Mouse (Mus musculus) heart, postnatal 36 days (tissue): Measurements from ENCODE around the gene Tmem110. TPM values are rescaled to one million over a fixed set of nuclear protein-coding genes. Genes with fewer than 3 reads are reported as not detected.
A peak's percentile ranks its signal among the peaks of the same experiment; 100 is the strongest.

Source experiments
- DNase-seq, 2 experiments: peaks; one replicate each; pipeline ENCODE4 v3.0.0; 2021 to 2022
- intact Hi-C: fragments of 180-260 bp; cut with DNase I; formaldehyde crosslinking; loops from one replicate; pipeline ENCODE4 v1.15.1; 2025
- total RNA-seq, 2 experiments: library from RNA; stranded (reverse); gene quantifications; 2 replicates each; pipeline ENCODE4 v1.2.3; 2021

Gene Tmem110
- total RNA-seq, 2 experiments from 2014 or later, result 7.6 to 9.6 TPM

DNA sequence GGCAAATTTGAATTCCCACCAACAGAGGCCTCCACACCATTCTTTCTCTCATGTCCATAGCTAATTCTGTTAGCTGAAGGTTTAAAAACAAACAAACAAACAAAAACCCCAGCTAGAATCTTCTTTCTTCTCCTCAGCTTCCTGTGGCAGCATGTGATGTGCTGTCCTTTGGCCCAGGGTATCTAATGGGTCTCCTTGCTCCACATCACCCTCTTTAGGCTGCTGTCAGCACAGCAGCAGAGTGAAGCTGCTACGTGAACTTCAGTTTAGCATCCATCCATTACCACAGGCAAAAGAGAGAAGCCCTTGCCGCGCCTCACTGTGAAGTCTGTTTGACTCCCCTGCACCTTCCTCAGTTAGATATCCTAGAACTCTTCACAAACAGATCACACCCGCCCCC lies 32.6 kb downstream of the Tmem110 start:
- DNase-seq, result no peak
- intact Hi-C loops, result no loop called here

DNA sequence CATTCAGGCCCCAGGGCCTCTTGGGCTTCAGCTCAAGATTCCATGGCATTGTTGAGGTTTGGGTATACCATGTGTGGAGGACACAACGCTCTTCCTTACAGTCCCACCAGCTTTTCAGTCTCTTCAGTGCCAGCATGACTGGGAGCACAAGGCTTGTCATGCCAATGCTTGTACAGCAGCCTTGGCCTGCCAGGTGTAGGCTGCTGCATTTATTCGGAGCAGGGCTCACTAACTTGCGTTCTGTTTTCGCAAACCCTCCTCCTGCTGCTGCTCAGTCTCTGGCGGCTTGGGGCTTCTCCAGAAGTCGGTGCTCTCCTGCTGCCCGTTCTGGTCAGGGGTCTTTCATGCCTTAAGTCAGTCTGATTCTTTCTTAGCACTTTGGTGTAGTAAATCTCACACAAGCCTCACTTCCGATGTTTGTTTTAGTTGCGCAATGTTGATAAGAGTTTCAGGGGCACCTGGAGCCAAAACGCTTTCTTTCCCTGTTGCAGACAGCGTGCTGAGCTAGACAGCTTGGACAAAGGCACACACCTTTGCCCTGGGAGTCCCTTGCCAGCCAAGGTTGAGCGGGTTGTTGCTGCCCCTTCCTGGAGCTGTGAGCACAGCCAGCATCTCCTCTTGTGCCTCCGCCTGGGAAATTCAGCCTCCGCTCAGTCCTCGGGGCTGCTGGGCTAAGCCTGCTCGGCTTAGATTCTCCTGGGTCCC lies 36.2 kb downstream of the Tmem110 start:
- intact Hi-C loops, result no loop called here
- no peak for DNase-seq

DNA sequence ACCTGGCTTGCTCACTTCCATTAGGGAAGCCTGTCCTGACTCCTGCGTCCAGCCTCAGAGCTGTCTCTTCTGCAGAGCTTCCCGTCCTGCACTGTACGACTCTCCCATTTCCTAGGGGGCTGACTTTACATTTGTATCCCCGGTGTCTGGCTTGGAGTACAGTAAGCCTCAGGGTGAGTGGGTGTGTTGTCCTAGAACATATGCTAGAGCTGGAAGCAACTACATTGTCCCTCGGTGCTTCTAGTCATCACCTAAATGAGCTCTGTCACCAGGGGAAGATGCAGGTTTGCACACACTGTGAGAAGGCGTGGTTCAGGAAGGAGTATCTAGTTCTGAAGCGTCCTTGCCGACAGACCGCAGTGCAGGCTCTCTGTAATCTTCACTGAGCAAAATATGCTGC lies 37.0 kb downstream of the Tmem110 start:
- intact Hi-C loops, result no loop called here
- DNase-seq, result no peak

DNA sequence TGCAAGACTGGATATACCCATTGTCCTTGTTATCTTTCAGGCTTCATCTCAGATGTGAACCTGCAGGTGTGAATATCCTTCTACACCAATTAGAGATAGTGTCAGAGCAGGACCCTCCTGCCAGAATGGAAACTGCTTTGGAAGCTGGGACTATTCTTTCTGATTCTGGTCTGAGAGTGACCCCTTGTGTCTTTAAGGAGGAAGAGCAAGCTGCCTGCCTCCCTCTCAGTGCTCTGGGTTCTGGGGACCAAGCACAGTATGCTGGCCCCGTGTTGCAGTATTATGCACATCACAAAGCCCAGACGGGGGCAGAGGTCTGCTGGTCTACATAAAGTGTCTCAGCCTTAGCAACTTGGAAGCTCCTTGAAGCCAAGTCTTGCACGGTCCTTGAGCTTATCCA lies 39.9 kb downstream of the Tmem110 start:
- DNase-seq, result no peak
- intact Hi-C loops, result loop anchor here (2.0 to 5.0 kb wide), 4 partner anchors 41 to 273 kb away; partner anchors contain the start of gene Tmem110

DNA sequence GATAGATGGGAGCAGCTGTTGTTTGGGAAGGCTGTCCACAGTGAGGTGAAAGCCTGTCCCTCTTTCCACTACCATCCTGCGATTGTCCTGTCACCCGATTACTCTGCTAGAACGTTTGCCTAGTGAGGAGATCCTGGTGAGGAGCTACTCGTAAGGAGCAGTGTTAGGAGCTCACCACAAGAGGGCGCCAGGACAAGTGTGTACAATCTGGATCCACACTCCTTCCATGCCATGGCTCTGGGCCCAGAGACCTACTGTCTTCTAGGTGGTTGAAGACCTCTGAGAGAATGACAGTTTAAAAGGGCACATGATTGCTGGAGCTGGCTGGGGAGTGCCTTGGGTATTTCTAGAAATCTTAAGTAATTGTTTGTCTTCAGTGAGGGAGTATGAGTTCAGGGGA lies 41.7 kb downstream of the Tmem110 start:
- intact Hi-C loops, result loop anchor here (2.0 to 5.0 kb wide), 4 partner anchors 78 to 275 kb away; no protein-coding TSS in a partner anchor
- DNase-seq, result peak; percentile 79 to 81

DNA sequence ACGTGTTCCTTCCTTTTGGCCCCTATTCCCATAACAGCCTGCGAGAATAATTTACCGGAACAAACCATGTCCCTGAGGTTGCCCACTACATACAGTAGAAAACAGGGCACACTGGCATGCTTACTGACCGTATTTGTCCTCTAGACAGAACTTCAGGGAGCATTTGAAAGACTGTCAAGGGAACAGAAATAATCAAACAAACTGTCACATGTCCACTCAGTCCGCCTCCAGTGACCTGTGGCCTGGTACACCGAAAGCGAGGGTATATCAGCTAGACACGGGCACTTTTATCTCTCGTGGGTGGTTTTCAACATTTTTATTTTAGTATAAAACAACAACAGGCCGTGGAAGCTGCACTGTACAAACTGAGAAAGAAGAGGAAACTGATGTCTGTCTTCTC lies 43.4 kb downstream of the Tmem110 start:
- no peak for DNase-seq
- intact Hi-C loops, result loop anchor here (5.0 kb wide), 3 partner anchors 152 to 277 kb away; no protein-coding TSS in a partner anchor

DNA sequence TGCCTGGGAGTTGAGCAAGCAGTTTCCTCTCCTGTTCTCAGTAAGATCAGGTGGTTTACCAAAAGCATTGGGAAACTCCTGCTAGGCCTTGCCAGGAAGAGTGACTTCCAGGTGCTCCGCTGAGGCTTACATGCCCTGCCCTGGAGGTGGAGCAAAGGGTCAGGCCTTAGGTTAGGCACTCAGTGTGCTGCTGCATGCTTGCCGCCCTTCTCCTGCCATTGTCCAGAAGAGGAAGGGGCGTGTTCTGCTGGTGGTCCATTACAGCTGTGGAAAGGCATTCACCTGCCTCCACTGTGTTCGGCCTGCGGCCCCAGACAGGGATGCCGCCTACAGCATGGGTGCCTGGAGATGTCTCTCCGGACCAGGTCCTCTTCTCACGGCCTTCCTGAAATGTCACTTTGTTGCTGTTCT lies 44.0 kb downstream of the Tmem110 start:
- intact Hi-C loops, result loop anchor here (5.0 kb wide), 3 partner anchors 152 to 277 kb away; no protein-coding TSS in a partner anchor
- DNase-seq, result peak in 1 of 2 experiments; percentile 54

DNA sequence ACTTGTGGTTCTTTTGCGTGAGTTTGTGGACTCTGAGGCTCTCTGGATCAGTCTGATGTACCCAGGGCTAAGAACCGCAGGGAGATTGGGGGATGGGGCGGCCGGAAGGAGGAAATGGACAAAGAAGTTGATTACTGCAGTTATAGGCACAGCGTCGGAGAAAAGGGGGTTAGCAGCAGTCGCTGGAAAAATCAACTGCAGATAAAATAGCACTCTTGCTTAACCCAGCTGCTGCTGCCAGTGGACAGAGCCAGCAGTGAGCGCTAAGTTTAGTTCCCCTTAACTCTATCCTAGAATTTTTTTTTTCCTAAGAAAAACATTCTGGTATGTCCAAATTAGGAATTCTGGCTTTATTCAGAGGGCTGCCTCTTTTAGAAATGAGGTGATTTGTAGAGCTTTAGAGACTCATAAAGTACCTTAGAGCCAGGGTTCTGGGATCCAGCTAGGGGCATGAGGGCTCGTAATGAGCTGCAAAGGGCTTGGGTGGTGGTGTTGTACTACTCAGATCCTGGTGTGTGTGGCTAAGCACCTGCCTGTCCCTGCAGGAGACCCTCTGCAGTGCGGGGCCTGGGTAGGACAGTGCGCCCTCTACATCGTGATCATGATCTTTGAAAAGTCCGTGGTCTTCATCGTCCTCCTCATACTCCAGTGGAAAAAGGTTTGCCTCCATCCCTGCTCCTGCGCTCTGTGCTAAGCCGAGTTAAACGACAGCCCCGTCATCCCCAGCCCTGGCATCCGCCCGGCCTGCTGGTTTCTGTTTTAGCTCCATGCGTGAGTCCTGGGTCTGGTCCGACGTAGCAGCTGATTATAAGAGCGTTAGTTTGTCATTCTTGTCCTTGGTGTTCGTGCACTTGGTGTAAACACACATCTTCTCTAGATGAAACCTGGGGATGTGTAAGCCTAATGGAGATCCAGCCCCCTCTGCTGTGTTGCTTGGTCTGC lies 45.1 kb downstream of the Tmem110 start:
- peak; percentile 45 to 53 for DNase-seq
- intact Hi-C loops, result no loop called here

DNA sequence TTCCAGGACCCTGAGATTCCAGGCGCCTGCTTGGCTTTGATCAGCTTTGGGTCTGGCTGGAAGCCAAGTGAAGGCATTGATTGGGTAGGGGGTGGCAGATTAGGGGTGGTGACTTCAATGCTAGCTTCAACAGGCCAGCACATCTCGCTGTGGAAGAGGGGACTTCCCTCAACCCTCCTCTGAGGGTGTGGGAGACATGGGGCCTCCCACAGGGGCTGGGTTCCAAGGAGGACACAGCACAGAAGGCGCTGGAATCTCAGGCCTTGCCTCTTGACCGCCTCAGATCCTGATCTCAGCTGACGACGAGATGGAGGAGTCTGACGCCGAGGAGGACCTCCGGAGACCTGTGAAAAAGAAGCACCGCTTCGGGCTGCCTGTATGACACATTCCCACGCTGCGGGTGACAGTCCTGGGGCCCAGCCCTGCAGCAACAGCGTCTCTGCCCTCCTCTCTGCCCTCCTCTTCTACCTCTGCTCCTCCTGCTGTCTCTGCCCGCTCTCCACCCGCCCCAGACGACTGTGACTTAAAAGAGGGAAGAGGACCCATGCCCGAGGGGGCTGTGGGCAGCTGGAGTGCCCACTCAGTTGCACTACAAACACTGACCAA lies 48.8 kb downstream of the Tmem110 start:
- DNase-seq, result no peak
- intact Hi-C loops, result no loop called here

DNA sequence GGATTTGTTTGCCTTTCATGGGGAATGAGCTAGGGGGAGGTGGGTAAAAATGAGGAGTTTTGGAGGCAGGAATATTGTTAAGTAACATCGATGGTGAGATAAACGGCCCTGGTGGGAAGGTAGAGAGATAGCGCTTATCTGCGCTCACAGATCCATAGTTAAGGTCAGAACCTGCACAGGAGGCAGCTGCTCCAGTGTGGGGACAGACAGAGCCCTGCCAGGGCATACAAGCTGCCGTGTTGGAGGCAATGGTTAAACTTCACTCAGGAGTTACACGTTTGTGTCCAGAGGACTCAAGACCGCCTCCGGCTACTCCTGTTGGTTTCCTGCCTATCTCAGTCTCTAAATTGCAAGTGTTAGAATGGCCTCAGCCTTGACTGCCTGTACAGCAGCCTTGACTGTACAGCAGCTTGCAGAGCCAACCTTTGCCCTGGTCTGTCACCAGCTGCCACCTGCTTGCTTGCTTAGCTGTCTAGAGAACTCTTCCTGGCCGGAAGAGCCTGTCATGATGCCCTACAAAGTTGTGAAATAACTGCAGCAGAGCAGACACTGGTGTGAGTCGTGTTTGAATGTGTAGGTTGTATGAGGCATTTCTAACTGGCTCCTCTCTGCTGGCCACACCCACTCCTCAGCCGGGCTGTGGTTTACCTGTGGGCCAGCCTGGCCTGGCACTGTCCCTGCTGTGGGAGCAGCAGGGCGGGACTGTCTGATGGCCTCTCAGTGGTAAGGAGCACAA lies 49.9 kb downstream of the Tmem110 start:
- DNase-seq, result no peak
- intact Hi-C loops, result no loop called here

DNA sequence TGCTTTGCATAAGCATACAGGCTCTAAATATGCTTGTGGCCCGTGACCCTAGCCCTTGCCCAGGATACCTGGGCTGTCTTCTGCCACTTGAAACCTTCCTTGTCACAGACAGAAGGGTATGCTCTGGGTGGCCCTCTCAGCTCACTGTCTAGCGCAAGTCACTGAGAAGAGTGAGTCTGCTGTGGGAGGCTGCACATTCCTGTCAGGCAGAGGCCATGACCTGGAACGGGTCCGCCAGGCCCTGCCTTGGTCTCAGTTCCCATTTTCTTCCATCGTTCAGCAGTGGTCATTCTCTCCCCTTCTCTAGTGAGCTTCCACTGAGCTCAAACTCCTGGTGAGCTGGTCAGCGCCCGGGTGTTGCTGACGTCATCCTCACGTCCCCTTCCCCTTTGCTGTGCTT lies 50.6 kb downstream of the Tmem110 start:
- DNase-seq, result no peak
- intact Hi-C loops, result no loop called here

DNA sequence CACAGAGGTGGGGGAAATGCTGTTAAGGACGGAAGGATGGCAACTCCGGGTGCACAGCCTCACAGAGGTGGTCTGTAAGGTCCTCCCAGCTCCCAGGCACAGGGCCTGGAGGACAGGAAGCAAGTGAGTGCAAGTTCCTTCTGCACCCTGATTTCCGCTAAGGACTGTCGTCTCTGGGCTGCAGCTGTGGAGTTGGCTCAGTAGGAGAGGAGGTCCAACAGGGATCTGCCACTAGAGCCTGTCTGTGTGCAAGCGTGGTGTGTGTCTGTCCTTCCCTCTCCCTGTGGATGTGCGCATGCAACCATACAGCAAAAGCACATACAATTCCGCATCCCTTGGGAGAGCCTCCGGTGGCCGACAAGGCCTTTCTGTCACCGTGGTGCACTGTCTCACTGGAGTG lies 51.1 kb downstream of the Tmem110 start:
- DNase-seq, result no peak
- intact Hi-C loops, result no loop called here

DNA sequence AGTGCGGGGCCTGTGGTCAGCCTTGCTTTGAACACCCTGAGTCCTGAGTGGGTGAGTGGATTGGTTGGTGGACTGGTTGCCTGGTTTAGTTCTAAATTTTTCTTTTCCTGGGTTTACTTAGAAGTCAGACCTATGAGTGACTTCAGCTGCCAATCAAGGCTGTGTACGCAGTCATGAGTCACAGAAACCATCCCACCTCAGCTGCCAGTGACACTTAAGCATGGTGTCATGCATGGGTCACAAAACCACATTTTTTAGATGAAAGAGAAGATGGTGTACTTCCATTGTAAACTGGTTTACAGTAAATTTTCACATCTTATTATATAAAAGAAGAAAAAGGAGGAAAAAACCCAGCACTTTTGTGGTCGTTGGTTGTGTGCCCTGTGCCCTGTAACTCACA lies 52.4 kb downstream of the Tmem110 start:
- no peak for DNase-seq
- intact Hi-C loops, result no loop called here

DNA sequence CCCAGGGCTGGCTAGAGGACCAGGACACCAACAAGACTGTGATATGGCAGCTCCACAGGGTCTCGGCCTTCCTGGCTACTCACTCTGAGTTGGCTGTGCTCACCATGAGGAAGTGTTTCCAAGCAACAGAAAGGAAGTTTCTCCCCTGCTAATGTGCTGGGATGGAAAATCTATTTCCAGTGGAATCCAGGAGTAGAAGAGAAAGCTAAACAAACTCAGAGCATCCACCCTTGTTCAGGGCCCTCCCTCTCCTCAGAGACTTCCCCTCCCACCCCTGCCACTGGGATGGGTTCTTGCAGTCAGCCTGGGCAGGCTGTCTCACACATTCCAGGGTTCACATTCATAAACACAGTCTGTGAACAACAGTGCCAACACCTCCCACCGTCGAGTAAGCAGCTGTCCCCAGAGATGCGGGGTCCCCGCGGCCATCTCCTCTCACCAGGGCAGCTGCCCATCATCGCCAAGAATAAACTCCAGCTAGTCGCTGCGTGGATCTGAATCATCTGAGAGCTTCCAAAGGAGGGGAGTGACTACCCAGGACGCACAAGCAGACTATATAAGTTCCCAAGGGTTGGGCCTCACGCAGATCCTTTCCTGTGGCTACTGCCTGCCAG lies 53.7 kb downstream of the Tmem110 start, which contains the start of gene Mustn1:
TSS of gene Mustn1 (plus strand) at position 243 of the 614 bp plus-strand sequence.
- intact Hi-C loops, result no loop called here
- DNase-seq, result peak; percentile 60 to 66

DNA sequence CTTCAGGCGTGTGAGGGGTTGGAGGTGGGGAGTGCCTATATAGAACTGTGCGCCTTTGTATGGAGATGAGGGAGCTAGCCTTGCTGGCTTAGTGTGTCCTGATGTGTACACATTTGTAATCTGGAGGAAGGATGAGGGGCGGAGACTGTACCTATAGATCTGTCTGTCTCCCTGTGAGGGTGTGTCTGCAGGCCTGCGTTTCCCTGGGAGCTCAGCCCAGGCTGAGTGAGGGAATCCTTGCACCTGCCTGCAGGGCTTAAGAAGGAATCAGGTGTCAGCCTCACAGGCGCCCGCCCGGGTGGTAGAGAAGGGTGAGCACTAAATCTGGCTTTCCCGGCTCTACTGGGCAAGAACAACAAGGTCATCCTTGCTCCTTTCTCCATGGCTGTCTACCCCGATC lies 54.4 kb downstream of the Tmem110 start:
- intact Hi-C loops, result loop anchor here (5.0 kb wide), 3 partner anchors 52 to 287 kb away; partner anchors contain the start of gene Tmem110
- no peak for DNase-seq

DNA sequence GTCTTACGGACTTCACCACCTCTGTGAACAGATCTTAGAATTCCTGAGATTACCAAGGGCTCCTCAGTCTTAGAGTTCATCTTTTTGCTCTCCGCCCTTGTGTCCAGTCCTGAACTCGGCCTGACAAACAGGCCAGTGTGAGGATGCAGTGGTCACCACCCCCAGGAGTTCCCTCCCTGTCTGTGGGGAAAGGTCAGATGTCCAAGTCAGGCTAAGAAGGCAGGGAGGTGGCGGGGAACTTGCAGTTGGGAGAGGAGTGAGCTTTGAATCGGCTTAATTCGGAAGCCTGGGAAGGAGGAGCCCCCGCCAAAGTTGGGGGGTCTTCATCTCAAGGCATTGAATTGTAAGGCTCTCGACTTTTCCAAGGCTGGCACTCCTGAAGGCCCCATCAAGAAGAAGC lies 54.9 kb downstream of the Tmem110 start:
- no peak for DNase-seq
- intact Hi-C loops, result loop anchor here (5.0 kb wide), 3 partner anchors 53 to 288 kb away; partner anchors contain the start of gene Tmem110

DNA sequence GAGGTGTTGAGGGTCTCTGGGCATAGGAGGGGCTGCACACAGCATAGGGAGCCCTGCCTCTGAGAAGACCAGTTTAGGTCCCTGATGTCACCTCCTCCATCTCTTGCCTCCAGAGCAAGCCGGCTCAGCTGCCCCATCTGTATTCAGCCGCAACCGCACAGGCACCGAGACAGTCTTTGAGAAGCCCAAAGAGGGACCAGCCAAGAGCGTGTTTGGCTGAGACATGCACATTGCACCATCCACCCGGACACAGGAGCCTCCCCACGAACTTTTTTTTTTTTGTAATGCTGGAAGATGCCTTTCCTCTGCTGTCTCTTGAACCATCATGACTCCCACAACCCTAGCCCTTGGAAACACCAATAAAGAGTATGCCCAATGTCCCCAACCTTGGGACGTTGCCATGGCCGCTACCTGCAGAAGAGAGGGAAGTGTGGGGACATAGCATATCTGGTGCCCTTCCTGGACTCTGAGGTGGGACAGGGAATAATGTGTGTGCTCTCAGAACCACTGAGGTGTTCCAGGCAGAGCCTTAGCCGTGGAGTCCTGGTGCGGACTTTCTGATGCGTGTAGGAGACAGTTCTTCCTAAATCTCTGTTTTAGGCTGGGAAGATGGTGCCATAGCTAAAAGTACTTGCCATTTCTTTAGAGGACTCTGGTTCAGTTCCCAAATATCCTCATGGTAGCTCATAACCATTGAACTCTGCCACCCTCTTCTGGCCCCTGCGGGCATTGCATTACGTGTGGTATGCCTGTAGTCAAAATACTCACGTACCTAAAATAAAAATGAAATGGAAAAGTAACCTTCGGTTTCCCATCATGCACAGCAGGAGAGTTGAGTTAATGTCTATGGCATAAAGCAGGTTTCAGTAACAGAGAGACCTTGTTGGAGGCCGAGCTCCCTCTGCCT lies 55.7 kb downstream of the Tmem110 start:
- peak; percentile 70 to 83 for DNase-seq
- intact Hi-C loops, result loop anchor here (1.0 to 5.0 kb wide), 4 partner anchors 15 to 289 kb away; partner anchors contain the start of gene Tmem110

DNA sequence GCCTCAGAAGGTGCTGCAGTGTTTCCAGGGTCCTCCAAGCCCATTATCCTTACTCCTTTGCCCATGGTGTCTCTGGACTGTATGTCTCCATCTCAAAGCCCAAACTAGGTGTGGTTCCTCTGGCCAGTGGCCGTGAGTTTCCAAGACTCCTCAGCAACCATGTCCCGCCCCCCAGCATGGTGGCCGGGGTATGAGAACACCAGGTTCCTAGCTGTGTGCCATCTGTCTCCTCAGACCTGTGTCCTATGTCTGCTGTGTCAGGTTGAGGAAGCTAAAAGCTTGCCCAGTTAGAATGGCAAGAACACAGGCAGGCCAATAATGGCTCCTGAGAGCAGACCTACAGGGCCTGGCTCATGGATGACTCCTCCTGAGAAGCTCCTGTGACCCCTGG lies 56.3 kb downstream of the Tmem110 start:
- DNase-seq, result no peak

More for the DNA sequence above, 56.3 kb downstream of the Tmem110 start:
- intact Hi-C loops, result loop anchor here (1.0 to 5.0 kb wide), 4 partner anchors 15 to 289 kb away; partner anchors contain the start of gene Tmem110
